Mouse (Mus musculus): ENCODE results near the gene Pcp2.

Gene Pcp2

GRCm38 (mm10) chr8:3625445-3625844, at the start of gene Pcp2:
TSS of gene Pcp2 (minus strand) at chr8:3625545.
- DNase-seq (ENCODE audit: low read depth) = no peak

GRCm38 (mm10) chr8:3674671-3675070, 49.3 kb upstream of the Pcp2 start:
- DNase-seq (ENCODE audit: low read depth) = peak; percentile 50

DNA sequence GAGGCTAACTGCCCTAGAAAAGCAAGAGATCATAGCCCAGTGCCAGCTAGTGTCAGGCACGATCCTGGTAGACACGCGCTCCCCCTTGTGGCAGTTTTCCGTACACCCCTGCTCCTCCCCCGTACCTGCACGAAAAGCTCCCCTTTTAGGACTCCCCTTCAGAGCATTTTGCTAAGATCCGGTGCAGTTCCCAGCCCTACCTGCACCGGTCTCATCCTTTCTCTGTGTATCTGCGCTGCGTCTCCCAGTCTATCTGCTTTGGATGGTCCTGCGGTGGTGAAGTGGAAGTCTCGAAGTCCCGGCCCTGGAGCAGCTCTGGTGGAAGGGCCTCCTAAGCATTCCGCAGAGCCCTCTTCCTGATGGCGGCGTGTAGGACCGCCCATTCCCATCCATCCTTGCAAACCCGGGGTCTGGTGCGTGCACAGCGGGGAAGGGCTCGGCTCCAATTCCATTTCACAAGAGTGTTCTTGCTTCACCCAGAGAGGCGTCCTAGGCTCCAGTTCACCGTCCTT, 46.7 kb upstream of the Pcp2 start, which contains the start of gene Fcor:
Gene Fcor, minus strand, starts transcription at position 383 of the 512 bp plus-strand sequence.
- DNase-seq (ENCODE audit: low read depth) = peak; percentile 94

GRCm38 (mm10) chr8:3670388-3670787, 45.0 kb upstream of the Pcp2 start:
- no peak for DNase-seq (ENCODE audit: low read depth)

GRCm38 (mm10) chr8:3665507-3665906, 40.2 kb upstream of the Pcp2 start, which contains the start of gene Mcemp1:
TSS of gene Mcemp1 (plus strand) at chr8:3665754.
- DNase-seq (ENCODE audit: low read depth) = peak; percentile 30

GRCm38 (mm10) chr8:3664405-3664804, 39.1 kb upstream of the Pcp2 start:
- no peak for DNase-seq (ENCODE audit: low read depth)

DNA sequence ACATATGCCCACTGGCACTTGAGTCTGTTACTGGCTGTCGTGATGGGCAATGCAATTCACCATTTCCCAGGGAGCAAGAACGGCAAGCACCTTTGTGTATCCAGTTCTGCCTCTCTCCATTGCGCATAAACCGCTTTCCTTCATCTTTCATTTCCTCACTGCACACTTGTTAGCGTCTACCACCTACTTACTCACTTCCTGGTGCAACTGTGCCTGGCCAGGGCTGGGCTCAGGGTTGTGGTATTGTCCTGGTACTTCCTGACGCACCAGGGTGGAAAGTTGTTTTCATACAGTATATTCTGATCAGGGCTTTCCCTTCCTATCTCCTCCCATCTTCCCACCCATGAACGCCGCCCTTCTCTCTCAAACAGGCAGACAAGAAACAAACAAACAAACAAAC, 35.5 kb upstream of the Pcp2 start:
- no peak for DNase-seq (ENCODE audit: low read depth)

DNA sequence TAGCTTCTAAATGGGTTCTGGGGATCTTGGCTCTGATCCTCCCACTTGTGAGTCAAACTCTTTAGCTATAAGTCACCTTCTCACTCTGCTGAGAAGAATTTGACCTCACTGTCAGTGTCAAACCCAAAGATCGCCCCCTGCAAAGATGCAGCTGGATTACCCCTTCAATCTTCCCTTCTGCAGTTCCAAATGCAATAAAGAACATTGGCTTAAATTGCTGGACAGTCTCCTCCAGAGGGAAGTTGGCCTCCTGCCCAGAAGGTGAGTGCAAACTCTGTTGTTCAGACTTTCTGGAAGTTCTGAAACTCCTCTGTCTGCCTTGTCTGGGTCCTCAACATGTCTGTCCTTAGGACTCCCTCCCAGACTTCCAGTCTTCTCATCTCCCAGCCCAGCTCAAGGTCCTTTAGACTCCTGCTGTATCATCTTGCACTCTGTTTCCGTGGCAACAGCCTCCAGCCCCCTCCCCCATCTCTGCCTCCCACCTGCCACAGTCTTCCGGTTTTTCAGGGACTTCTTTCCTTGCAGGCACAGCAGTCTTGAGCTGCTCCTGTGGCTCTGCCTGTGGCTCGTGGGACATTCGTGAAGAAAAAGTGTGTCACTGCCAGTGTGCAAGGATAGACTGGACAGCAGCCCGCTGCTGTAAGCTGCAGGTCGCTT, 31.5 kb upstream of the Pcp2 start:
- DNase-seq (ENCODE audit: low read depth) = peak; percentile 87

GRCm38 (mm10) chr8:3655526-3655925, 30.2 kb upstream of the Pcp2 start, which contains the start of gene Retn:
TSS of gene Retn (plus strand) at chr8:3655770.
- DNase-seq (ENCODE audit: low read depth) = no peak

GRCm38 (mm10) chr8:3654726-3655508, 29.6 kb upstream of the Pcp2 start:
- DNase-seq (ENCODE audit: low read depth) = peak; percentile 72

GRCm38 (mm10) chr8:3652845-3653244, 27.5 kb upstream of the Pcp2 start:
- DNase-seq (ENCODE audit: low read depth) = no peak

DNA sequence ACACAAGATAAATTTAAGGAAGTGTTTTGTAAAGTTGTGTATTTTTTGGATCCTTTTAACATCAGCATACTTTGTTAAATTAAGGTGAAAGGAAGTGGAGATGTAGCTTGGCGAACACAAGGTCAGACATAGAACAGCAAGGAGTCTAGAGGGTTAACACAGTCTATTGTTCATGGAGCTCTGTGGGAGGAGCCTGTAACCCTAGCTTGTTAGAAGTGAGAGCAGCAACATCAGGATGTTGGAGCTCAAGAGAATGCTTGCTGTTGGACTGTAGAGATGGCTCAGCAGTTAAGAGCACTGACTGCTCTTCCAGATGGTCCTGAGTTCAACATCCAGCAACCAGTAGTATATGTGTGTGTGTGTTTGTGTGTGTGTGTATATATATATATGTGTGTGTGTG, 23.6 kb upstream of the Pcp2 start:
- no peak for DNase-seq (ENCODE audit: low read depth)

GRCm38 (mm10) chr8:3648268-3648667, 22.9 kb upstream of the Pcp2 start:
- DNase-seq (ENCODE audit: low read depth) = no peak

- DNase-seq (ENCODE audit: low read depth) = peak; percentile 43
Observed at GRCm38 (mm10) chr8:3647561-3647960, 22.2 kb upstream of the Pcp2 start.

DNA sequence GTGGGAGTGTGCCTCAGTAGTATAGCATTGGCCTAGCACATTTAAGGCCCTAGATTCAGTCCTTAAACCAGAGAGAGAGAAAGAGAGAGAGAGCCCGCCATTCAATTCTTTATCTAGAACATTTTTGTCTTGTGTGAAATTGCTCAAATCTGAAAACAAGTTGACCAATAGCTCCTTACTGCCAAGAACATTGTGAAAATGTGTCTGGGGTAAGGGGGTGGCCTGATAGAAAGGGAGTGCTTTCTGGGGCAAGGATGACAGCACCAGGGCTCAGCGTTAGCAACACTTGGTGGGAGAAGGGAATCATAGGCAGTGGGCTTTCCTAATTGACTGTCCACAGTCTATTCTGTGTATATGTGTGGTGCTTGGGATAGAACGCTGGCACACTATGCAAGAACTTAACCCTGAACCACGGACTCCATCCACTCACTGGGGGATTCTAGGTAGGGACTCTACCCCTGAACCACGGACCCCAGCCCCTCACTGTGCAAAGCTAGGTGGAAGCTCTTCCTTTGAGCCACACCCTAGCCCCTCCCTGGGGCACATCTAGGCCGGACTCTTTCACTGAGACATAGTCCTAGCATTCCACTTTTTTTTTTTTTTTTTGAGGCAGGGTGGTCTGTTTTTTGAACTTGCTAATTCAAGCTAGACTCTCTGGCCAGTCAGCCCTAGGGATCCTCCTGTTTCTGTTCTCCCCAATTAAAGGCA, 21.6 kb upstream of the Pcp2 start:
- peak; percentile 66 for DNase-seq (ENCODE audit: low read depth)

DNA sequence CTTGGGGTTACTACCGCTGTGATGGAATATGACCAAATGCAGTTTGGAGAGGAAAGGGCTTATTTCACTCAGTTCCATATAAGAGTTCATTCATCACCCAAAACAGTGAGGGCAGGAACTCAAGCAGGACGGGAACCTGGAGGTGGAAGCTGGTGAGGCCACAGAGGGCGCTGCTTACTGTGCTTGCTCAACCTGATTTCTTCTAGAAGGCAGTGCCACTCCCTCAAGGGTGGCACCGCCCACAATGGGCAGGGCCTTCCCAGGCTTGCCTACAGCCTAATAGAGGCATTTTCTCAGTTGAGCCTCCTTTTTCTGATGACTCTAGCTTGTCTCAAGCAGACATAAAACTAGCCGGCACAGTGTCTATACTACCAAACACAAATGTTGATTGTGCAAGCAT, 20.5 kb upstream of the Pcp2 start:
- DNase-seq (ENCODE audit: low read depth) = peak; percentile 58

DNA sequence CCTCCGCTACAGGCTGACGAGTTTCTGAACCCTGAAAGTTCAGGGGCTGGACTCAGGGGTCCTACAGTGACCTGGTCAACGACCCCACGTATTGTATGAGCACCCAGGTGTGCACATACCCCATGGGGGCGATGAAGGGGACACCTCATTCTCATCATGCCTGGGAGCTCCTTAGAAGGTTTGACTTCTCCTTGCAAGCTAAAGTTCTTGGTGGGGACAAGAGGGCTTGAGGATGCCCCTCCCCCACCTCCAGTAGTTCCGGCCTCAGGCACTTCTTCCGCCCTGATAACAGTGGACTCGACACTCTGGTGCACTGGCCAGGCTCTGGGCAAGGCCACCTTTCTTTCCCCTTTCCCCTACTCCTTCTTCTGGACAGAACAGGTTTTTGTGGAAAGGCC, 6.1 kb upstream of the Pcp2 start:
- no peak for DNase-seq (ENCODE audit: low read depth)

GRCm38 (mm10) chr8:3630647-3631477, 5.5 kb upstream of the Pcp2 start, which contains the start of gene Stxbp2:
TSS of gene Stxbp2 (plus strand) at chr8:3630955.
- DNase-seq (ENCODE audit: low read depth) = no peak

DNA sequence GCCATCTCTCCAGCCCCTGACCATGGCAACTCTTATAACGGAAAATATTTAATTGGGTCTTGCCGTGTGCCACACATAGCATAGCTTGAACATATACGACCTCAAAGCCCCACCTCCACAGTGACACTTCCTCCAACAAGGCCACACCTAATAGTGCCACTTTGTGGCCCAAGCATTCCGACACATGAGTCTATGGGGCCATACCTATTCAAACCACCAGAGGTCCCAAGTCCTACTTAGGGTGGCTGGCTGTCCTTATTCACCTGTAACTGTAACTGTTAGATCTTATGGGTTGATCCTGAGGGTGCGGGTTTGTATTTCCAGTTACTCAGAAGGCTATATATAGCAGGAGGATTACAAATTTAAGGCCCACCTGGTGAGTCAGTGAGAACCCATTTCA, 2.7 kb upstream of the Pcp2 start:
- peak; percentile 57 for DNase-seq (ENCODE audit: low read depth)

- DNase-seq (ENCODE audit: low read depth) = no peak
Observed at GRCm38 (mm10) chr8:3626971-3627370, 1.6 kb upstream of the Pcp2 start.

- DNase-seq (ENCODE audit: low read depth) = no peak
Observed at GRCm38 (mm10) chr8:3622119-3622518, 3.2 kb downstream of the Pcp2 start.
